Mouse (Mus musculus): ENCODE data around the gene Shisa6. TPM values are rescaled to one million over a fixed set of nuclear protein-coding genes. Genes with fewer than 3 reads are reported as not detected.

Shisa6 gene
- polyA plus RNA-seq, 1 experiment from 2014 or later = 0.40 TPM

- H3K27ac ChIP-seq (ENCODE audit: low read length) = no peak overlapping the region
- no peak overlapping the region for H3K4me3 ChIP-seq (replicated peaks; ENCODE audit: low read length)
- no peaks in the 10 kb centered on the region for H3K36me3 ChIP-seq (ENCODE audit: control insufficient read depth, insufficient read depth, low read length)
- H3K4me1 ChIP-seq (ENCODE audit: control insufficient read depth, insufficient read depth, low read length) = no peaks in the 10 kb centered on the region
- H3K9me3 ChIP-seq (replicated peaks; ENCODE audit: control insufficient read depth, low read length) = no peaks in the 10 kb centered on the region
- H3K9ac ChIP-seq (ENCODE audit: low read length) = no peak overlapping the region
- no peaks in the 10 kb centered on the region for H3K27me3 ChIP-seq (ENCODE audit: control insufficient read depth, insufficient read depth, low read length)
- no peak overlapping the region for H3K4me2 ChIP-seq (ENCODE audit: low read depth, low read length)
- 78% methylated on average over 7 of the region's 7 CpGs for WGBS
- no peak for ATAC-seq (ENCODE audit: insufficient read depth, low FRiP score)
These were observed 213.0 kb downstream of the Shisa6 start for GRCm38 (mm10) chr11:66312764-66313163.

GRCm38 (mm10) chr11:66304396-66304795, 221.4 kb downstream of the Shisa6 start:
- 70% methylated on average over 1 of the region's 1 CpGs for WGBS
- H3K9ac ChIP-seq (ENCODE audit: low read length) = no peak overlapping the region
- no peak overlapping the region for H3K4me3 ChIP-seq (replicated peaks; ENCODE audit: low read length)
- ATAC-seq (ENCODE audit: insufficient read depth, low FRiP score) = no peak
- no peaks in the 10 kb centered on the region for H3K4me1 ChIP-seq (ENCODE audit: control insufficient read depth, insufficient read depth, low read length)
- no peaks in the 10 kb centered on the region for H3K9me3 ChIP-seq (replicated peaks; ENCODE audit: control insufficient read depth, low read length)
- no peaks in the 10 kb centered on the region for H3K36me3 ChIP-seq (ENCODE audit: control insufficient read depth, insufficient read depth, low read length)
- no peak overlapping the region for H3K4me2 ChIP-seq (ENCODE audit: low read depth, low read length)
- no peak overlapping the region for H3K27ac ChIP-seq (ENCODE audit: low read length)
- H3K27me3 ChIP-seq (ENCODE audit: control insufficient read depth, insufficient read depth, low read length) = no peaks in the 10 kb centered on the region

GRCm38 (mm10) chr11:66274707-66275081, 251.1 kb downstream of the Shisa6 start:
- no peak overlapping the region for H3K4me2 ChIP-seq (ENCODE audit: low read depth, low read length)
- no peaks in the 10 kb centered on the region for H3K36me3 ChIP-seq (ENCODE audit: control insufficient read depth, insufficient read depth, low read length)
- no peak overlapping the region for H3K4me3 ChIP-seq (replicated peaks; ENCODE audit: low read length)
- H3K9ac ChIP-seq (ENCODE audit: low read length) = no peak overlapping the region
- no peaks in the 10 kb centered on the region for H3K27me3 ChIP-seq (ENCODE audit: control insufficient read depth, insufficient read depth, low read length)
- no peaks in the 10 kb centered on the region for H3K9me3 ChIP-seq (replicated peaks; ENCODE audit: control insufficient read depth, low read length)
- no peaks in the 10 kb centered on the region for H3K4me1 ChIP-seq (ENCODE audit: control insufficient read depth, insufficient read depth, low read length)
- no peak overlapping the region for H3K27ac ChIP-seq (ENCODE audit: low read length)
- WGBS = 70% methylated on average over 2 of the region's 2 CpGs
- no peak for ATAC-seq (ENCODE audit: insufficient read depth, low FRiP score)

GRCm38 (mm10) chr11:66273904-66274706, 251.7 kb downstream of the Shisa6 start:
- Histone ChIP-seq H3K4me3 (replicated peaks; ENCODE audit: low read length) (no peak overlapping the region), H3K36me3 (ENCODE audit: control insufficient read depth, insufficient read depth, low read length) (no peaks in the 10 kb centered on the region), H3K4me2 (ENCODE audit: low read depth, low read length) (no peak overlapping the region), H3K27me3 (ENCODE audit: control insufficient read depth, insufficient read depth, low read length) (no peaks in the 10 kb centered on the region), H3K27ac (ENCODE audit: low read length) (no peak overlapping the region), H3K9ac (ENCODE audit: low read length) (no peak overlapping the region), H3K9me3 (replicated peaks; ENCODE audit: control insufficient read depth, low read length) (no peaks in the 10 kb centered on the region), H3K4me1 (ENCODE audit: control insufficient read depth, insufficient read depth, low read length) (no peaks in the 10 kb centered on the region)
- 42% methylated on average over 8 of the region's 8 CpGs for WGBS
- ATAC-seq (ENCODE audit: insufficient read depth, low FRiP score) = no peak

GRCm38 (mm10) chr11:66267029-66267428, 258.7 kb downstream of the Shisa6 start:
- Histone ChIP-seq H3K4me2 (ENCODE audit: low read depth, low read length) (no peak overlapping the region), H3K4me1 (ENCODE audit: control insufficient read depth, insufficient read depth, low read length) (no peaks in the 10 kb centered on the region), H3K9me3 (replicated peaks; ENCODE audit: control insufficient read depth, low read length) (no peaks in the 10 kb centered on the region), H3K27me3 (ENCODE audit: control insufficient read depth, insufficient read depth, low read length) (no peaks in the 10 kb centered on the region), H3K9ac (ENCODE audit: low read length) (no peak overlapping the region), H3K36me3 (ENCODE audit: control insufficient read depth, insufficient read depth, low read length) (no peaks in the 10 kb centered on the region), H3K27ac (ENCODE audit: low read length) (no peak overlapping the region), H3K4me3 (replicated peaks; ENCODE audit: low read length) (no peak overlapping the region)
- 56% methylated on average over 3 of the region's 3 CpGs for WGBS
- ATAC-seq (ENCODE audit: insufficient read depth, low FRiP score) = no peak

GRCm38 (mm10) chr11:66265336-66265990, 260.3 kb downstream of the Shisa6 start:
- Histone ChIP-seq H3K27me3 (ENCODE audit: control insufficient read depth, insufficient read depth, low read length) (no peaks in the 10 kb centered on the region), H3K4me1 (ENCODE audit: control insufficient read depth, insufficient read depth, low read length) (no peaks in the 10 kb centered on the region), H3K36me3 (ENCODE audit: control insufficient read depth, insufficient read depth, low read length) (no peaks in the 10 kb centered on the region), H3K4me3 (replicated peaks; ENCODE audit: low read length) (no peak overlapping the region), H3K9me3 (replicated peaks; ENCODE audit: control insufficient read depth, low read length) (no peaks in the 10 kb centered on the region), H3K9ac (ENCODE audit: low read length) (no peak overlapping the region), H3K4me2 (ENCODE audit: low read depth, low read length) (no peak overlapping the region), H3K27ac (ENCODE audit: low read length) (no peak overlapping the region)
- ATAC-seq (ENCODE audit: insufficient read depth, low FRiP score) = no peak
- WGBS = 55% methylated on average over 1 of the region's 1 CpGs

- no peak for ATAC-seq (ENCODE audit: insufficient read depth, low FRiP score)
- no peak overlapping the region for H3K4me2 ChIP-seq (ENCODE audit: low read depth, low read length)
- WGBS = 85% methylated on average over 2 of the region's 2 CpGs
- no peaks in the 10 kb centered on the region for H3K4me1 ChIP-seq (ENCODE audit: control insufficient read depth, insufficient read depth, low read length)
- H3K4me3 ChIP-seq (replicated peaks; ENCODE audit: low read length) = no peak overlapping the region
- H3K27me3 ChIP-seq (ENCODE audit: control insufficient read depth, insufficient read depth, low read length) = no peaks in the 10 kb centered on the region
- no peak overlapping the region for H3K9ac ChIP-seq (ENCODE audit: low read length)
- no peaks in the 10 kb centered on the region for H3K36me3 ChIP-seq (ENCODE audit: control insufficient read depth, insufficient read depth, low read length)
- H3K27ac ChIP-seq (ENCODE audit: low read length) = no peak overlapping the region
- H3K9me3 ChIP-seq (replicated peaks; ENCODE audit: control insufficient read depth, low read length) = no peaks in the 10 kb centered on the region
These were observed 265.6 kb downstream of the Shisa6 start for GRCm38 (mm10) chr11:66260205-66260604.

GRCm38 (mm10) chr11:66258851-66259250, 266.9 kb downstream of the Shisa6 start:
- H3K9me3 ChIP-seq (replicated peaks; ENCODE audit: control insufficient read depth, low read length) = no peaks in the 10 kb centered on the region
- WGBS = 10% methylated on average over 3 of the region's 3 CpGs
- H3K4me1 ChIP-seq (ENCODE audit: control insufficient read depth, insufficient read depth, low read length) = no peaks in the 10 kb centered on the region
- no peak overlapping the region for H3K27ac ChIP-seq (ENCODE audit: low read length)
- no peak overlapping the region for H3K4me3 ChIP-seq (replicated peaks; ENCODE audit: low read length)
- no peaks in the 10 kb centered on the region for H3K27me3 ChIP-seq (ENCODE audit: control insufficient read depth, insufficient read depth, low read length)
- H3K36me3 ChIP-seq (ENCODE audit: control insufficient read depth, insufficient read depth, low read length) = no peaks in the 10 kb centered on the region
- no peak for ATAC-seq (ENCODE audit: insufficient read depth, low FRiP score)
- no peak overlapping the region for H3K4me2 ChIP-seq (ENCODE audit: low read depth, low read length)
- H3K9ac ChIP-seq (ENCODE audit: low read length) = no peak overlapping the region

- no peaks in the 10 kb centered on the region for H3K9me3 ChIP-seq (replicated peaks; ENCODE audit: control insufficient read depth, low read length)
- no peaks in the 10 kb centered on the region for H3K27me3 ChIP-seq (ENCODE audit: control insufficient read depth, insufficient read depth, low read length)
- no peak overlapping the region for H3K27ac ChIP-seq (ENCODE audit: low read length)
- H3K36me3 ChIP-seq (ENCODE audit: control insufficient read depth, insufficient read depth, low read length) = no peaks in the 10 kb centered on the region
- H3K4me2 ChIP-seq (ENCODE audit: low read depth, low read length) = no peak overlapping the region
- no peak overlapping the region for H3K9ac ChIP-seq (ENCODE audit: low read length)
- ATAC-seq (ENCODE audit: insufficient read depth, low FRiP score) = no peak
- no peak overlapping the region for H3K4me3 ChIP-seq (replicated peaks; ENCODE audit: low read length)
- H3K4me1 ChIP-seq (ENCODE audit: control insufficient read depth, insufficient read depth, low read length) = no peaks in the 10 kb centered on the region
- WGBS = 77% methylated on average over 5 of the region's 5 CpGs
These were observed 278.6 kb downstream of the Shisa6 start for GRCm38 (mm10) chr11:66247115-66247514.
